29 mouse cellular contexts compared by ENCODE assay signal in genomic region chr14:12114016-12114415, GRCm38 (mm10).
DNase-seq lines count a peak whose midpoint lies in the region; TF ChIP-seq lines count a peak whose summit lies in the region.
"Had no signal": no experiment of that assay in that cellular context is flagged by ENCODE, and none has a peak within 500 bp of the region (broad histone marks: within the 10 kb centered on the region; RNA-seq: fewer than 3 reads in every experiment).

No protein-coding gene starts in this region.

- H3K4me3 ChIP-seq in kidney, adult 2 months (ENCODE audit: insufficient read depth, low read depth, low read length) = no peak overlapping the region
- peak overlapping the region; percentile 26; the same call in 1 of the 2 replicates for H3K4me3 ChIP-seq in E14TG2a.4 (replicated peaks; ENCODE audit: low read length)
- H3K4me3 ChIP-seq: embryonic facial prominence, embryonic 10.5 days; embryonic facial prominence, embryonic 13.5 days; erythroblast, embryonic 14.5 days; forebrain, embryonic 12.5 days; forebrain, embryonic 15.5 days; heart, embryonic 12.5 days; heart, embryonic 15.5 days; hindbrain, embryonic 10.5 days; hindbrain, embryonic 13.5 days; intestine, embryonic 15.5 days had no signal

- 66% methylated on average over 6 of the region's 6 CpGs for WGBS in kidney, adult 2 months

- peaks cover 23% of the 10 kb centered on the region for H3K4me1 ChIP-seq in kidney, adult 2 months (ENCODE audit: control insufficient read depth, insufficient read depth, low read length)
- peaks cover 38% of the 10 kb centered on the region for H3K4me1 ChIP-seq in E14TG2a.4 (replicated peaks; ENCODE audit: low read depth, low read length)
- H3K4me1 ChIP-seq: embryonic facial prominence, embryonic 10.5 days; intestine, embryonic 15.5 days had no signal

- DNase-seq in kidney, adult 2 months = no peak
- no peak for DNase-seq in kidney, adult 9 months
- DNase-seq in ES-CJ7 (ENCODE audit: low read depth, low spot score) = peak; percentile 51
- DNase-seq in ZHBTc4 (ENCODE audit: low read depth, low spot score) = peak; percentile 37
- no peak for DNase-seq in embryo, embryonic 10.5 days (ENCODE audit: low spot score)
- DNase-seq in adrenal gland, postnatal 10 days = no peak
- DNase-seq: adrenal gland, postnatal 14 days; B cell, adult 2 months; cerebellum, adult 11 months; cerebellum, adult 2 months; cerebellum, adult 9-11 months; cerebellum, postnatal 25 days; embryo, embryonic 11 days; gastrocnemius, postnatal 10 days; heart, adult 11 months; heart, postnatal 10 days; heart, postnatal 36 days had no signal

- no peaks in the 10 kb centered on the region for H3K27me3 ChIP-seq in kidney, adult 2 months (replicated peaks; ENCODE audit: control insufficient read depth, insufficient read depth, low read length)
- no peaks in the 10 kb centered on the region for H3K27me3 ChIP-seq in E14TG2a.4 (ENCODE audit: insufficient read depth, low read length)
- H3K27me3 ChIP-seq: CH12.LX; embryonic facial prominence, embryonic 13.5 days; forebrain, embryonic 12.5 days; forebrain, embryonic 15.5 days; heart, embryonic 12.5 days; heart, embryonic 15.5 days; hindbrain, embryonic 13.5 days; intestine, embryonic 15.5 days had no signal

- peaks cover 26% of the 10 kb centered on the region for H3K9me3 ChIP-seq in E14TG2a.4 (ENCODE audit: low read length)
- H3K9me3 ChIP-seq: embryonic facial prominence, embryonic 10.5 days; embryonic facial prominence, embryonic 13.5 days; forebrain, embryonic 12.5 days; forebrain, embryonic 15.5 days; heart, embryonic 12.5 days; heart, embryonic 15.5 days; hindbrain, embryonic 10.5 days; hindbrain, embryonic 13.5 days; intestine, embryonic 15.5 days had no signal

- H3K27ac ChIP-seq in kidney, adult 2 months (ENCODE audit: insufficient read depth, low read depth, low read length) = peak overlapping the region; percentile 94
- H3K27ac ChIP-seq: embryonic facial prominence, embryonic 10.5 days; embryonic facial prominence, embryonic 13.5 days; forebrain, embryonic 12.5 days; forebrain, embryonic 15.5 days; heart, embryonic 15.5 days; hindbrain, embryonic 10.5 days; hindbrain, embryonic 13.5 days; intestine, embryonic 15.5 days had no signal

- no peak for TF ChIP-seq POLR2A in kidney, adult 2 months (IDR thresholded peaks at IDR 0.05; ENCODE audit: low read depth, low read length)

- H3K36me3 ChIP-seq in kidney, adult 2 months (ENCODE audit: control insufficient read depth, insufficient read depth, low read length) = no peaks in the 10 kb centered on the region
- H3K36me3 ChIP-seq in E14TG2a.4 (ENCODE audit: insufficient read depth, low read length) = peaks cover 11% of the 10 kb centered on the region
- H3K36me3 ChIP-seq: embryonic facial prominence, embryonic 13.5 days; forebrain, embryonic 12.5 days; forebrain, embryonic 15.5 days; heart, embryonic 12.5 days; heart, embryonic 15.5 days; hindbrain, embryonic 13.5 days; intestine, embryonic 15.5 days had no signal

- TF ChIP-seq CTCF in kidney, adult 2 months (conservative IDR thresholded peaks at IDR 0.05; ENCODE audit: insufficient read depth, insufficient read length, low read depth, low read length) = no peak
- TF ChIP-seq CTCF in E14TG2a.4 (conservative IDR thresholded peaks at IDR 0.05; ENCODE audit: low read length) = no peak

Comparison
In these comparisons a context has a peak if more than half of its experiments do, and no peak if none do; other contexts are left out.
1. DNase-seq: peak in ES-CJ7 (single experiment) and ZHBTc4 (single experiment); none in kidney, adult 2 months (single experiment), kidney, adult 9 months (single experiment), embryo, embryonic 10.5 days (single experiment) and adrenal gland, postnatal 10 days (single experiment).